Mouse (Mus musculus) heart, postnatal 10 days (tissue): ENCODE data around the gene Gm15446. TPM values are rescaled to one million over a fixed set of nuclear protein-coding genes. Genes with fewer than 3 reads are reported as not detected.
A peak's percentile ranks its signal among the peaks of the same experiment; 100 is the strongest.
"Not testable (repeated sequence)": the region's sequence is repeated elsewhere in the genome, so short reads cannot be mapped to it uniquely, and the experiment has no call there.

ENCODE experiments used
- DNase-seq, 2 experiments: peaks; one replicate each; pipeline ENCODE4 v3.0.0; 2021
- intact Hi-C: fragments of 180-260 bp; cut with DNase I; formaldehyde crosslinking; loops from one replicate; pipeline ENCODE4 v1.15.1; 2025
- total RNA-seq, 2 experiments: library from RNA; stranded (reverse); gene quantifications; 2 replicates each; pipeline ENCODE4 v1.2.3; 2021

Gene Gm15446
- total RNA-seq, result 1 to 10 TPM; 3.4 to 4.9 TPM

DNA sequence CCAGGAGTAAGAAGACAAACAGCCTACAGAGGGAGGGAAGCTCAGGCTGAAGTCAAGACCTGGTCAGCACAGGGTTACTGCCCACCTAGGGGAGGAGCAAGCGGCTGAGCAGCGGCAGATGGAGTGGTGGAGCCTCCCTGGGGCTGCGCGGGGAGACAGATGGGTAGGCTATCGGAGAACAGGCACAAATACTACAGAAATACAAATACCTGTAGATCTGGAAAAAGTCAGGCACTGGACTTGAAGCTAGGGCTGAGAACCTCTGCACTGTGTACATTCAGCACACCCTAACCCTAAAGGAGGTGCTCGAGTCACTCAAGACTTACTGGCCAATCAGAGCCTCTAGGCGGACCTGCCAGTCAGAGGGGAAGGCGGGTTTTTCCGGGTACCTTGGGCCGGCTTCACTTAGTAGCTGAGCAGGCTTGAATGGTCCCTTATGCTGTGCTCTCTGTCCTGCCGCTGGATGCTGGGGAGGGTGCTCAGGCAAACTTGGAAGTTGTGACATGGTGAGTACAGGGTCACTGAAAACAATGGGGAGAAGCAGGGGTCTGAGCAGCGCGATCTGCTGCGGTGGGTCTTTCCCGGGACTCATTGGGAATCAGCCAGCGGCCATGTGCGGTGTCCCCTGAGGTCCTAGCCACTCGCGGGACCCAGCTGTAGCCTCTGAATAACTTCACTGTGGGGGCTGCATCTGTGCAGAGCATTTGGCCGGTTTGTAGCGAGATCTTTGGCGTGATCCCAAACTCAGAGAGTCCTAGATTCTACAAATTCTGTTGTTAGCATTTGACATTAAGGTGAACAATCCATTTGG lies at the start of gene Gm15446:
TSS of gene Gm15446 (plus strand) at position 140 of the 811 bp plus-strand sequence.
- intact Hi-C loops, result loop anchor here (1.0 kb wide), 1 partner anchor 60 kb away; no protein-coding TSS in a partner anchor
- DNase-seq, result peak; percentile 95 to 96

DNA sequence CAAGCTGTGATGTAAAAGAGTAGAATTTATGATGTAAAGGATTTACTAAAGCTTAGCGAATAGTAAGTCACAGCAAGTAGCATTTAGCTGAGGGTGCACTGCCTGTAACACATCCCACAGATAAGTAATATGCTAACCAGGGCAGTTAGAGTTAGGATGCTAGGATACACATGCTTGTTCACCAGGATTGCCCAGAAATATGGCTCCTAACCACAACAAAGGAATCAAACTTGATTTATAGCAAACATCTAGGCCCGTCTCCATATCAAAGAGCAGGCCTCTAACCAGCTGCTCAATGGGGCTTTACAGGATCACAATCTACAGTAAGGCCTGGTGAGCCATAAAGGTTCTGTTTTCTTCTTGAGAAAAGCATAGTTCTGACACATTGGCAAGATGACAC lies 929 bp downstream of the Gm15446 start:
- intact Hi-C loops, result not testable (repeated sequence)
- peak in 1 of 2 experiments; percentile 4 for DNase-seq

DNA sequence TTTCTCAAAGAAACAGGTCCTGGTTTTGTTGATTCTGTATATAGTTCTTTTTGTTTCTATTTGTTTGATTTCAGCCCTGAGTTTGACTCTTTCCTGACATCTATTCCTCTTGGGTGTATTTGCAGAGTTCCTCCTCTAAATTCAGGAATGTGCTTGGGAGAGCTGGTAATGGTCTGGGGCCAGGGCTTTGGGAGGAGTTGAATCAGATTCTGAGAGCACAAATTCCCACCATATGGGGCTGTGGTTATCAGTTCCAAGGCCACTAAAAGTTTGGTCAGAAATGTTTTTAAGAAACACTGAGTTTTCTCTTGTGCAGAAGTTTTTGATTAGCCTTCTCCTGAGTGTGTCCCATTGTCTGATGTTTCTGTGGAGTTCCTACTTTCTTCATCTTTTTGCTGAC lies 1.7 kb downstream of the Gm15446 start:
- DNase-seq, result no peak
- intact Hi-C loops, result no loop called here

DNA sequence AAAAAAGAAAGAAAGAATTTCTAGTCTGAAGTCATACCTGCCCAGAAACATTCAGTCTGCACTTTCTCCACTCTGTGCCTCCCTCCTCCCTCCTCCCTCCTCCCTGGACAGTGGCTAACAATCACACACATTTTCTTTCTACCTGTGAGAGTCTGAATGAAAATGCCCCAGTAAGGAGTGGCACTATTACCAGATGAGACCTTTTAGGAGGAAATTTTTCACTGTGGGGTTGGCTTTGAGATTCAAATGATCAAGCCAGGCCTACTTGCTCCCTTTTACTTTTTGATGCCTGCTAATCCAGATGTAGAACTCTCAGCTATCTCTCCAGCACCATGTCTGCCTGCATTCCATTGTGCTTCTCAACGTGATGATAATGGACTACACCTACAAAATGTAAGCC lies 27.1 kb downstream of the Gm15446 start:
- intact Hi-C loops, result no loop called here
- no peak for DNase-seq

DNA sequence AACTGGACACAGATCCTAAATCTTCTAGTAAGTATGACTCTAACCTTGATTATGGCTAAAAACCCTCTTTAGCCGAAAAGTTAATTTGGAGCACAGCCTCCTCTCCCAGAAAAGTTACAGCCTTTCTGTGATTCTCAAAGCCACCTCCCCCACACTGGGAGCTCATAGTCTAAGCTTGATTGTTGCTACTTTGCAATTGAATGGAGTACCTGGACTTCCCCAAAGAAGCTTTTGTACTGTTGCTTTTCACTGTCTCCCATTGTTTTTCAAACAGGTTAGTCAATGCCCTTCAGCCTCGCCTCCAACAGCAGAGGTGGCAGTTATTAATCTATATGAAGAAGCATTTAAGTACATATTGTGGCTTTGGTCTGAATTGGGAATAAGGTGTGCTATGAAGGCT lies 57.5 kb downstream of the Gm15446 start:
- intact Hi-C loops, result not testable (repeated sequence)

More for the DNA sequence above, 57.5 kb downstream of the Gm15446 start:
- not testable (repeated sequence) for DNase-seq

Other genes with a start within 250 kb of the Gm15446 start
- under 1 TPM; 0.29 to 0.40 TPM for gene 5430403G16Rik, start 232.4 kb upstream of the Gm15446 start, total RNA-seq
- 1 to 10 TPM; 1.7 to 3.5 TPM for gene 4930522L14Rik, start 171.5 kb upstream of the Gm15446 start, total RNA-seq
- gene Zfp932, start 73.1 kb downstream of the Gm15446 start, total RNA-seq, result 10 to 100 TPM in 1 of 2 experiments, 1 to 10 TPM in 1; 7.9 to 10.0 TPM
- 1 to 10 TPM; 1.2 to 5.3 TPM for gene Gm17655, start 149.1 kb downstream of the Gm15446 start, total RNA-seq
- under 1 TPM in 1 of 2 experiments, not detected in 1; 0.07 TPM for gene Gm35315, start 171.0 kb downstream of the Gm15446 start, total RNA-seq
- gene Plcxd1, start 176.6 kb downstream of the Gm15446 start, total RNA-seq, result not detected
- 10 to 100 TPM; 29.8 to 30.1 TPM for gene Gtpbp6, start 184.8 kb downstream of the Gm15446 start, total RNA-seq
- gene Zfp605, start 186.7 kb downstream of the Gm15446 start, total RNA-seq, result 1 to 10 TPM; 3.4 to 3.7 TPM
- 10 to 100 TPM; 21.6 to 22.1 TPM for gene Chfr, start 212.4 kb downstream of the Gm15446 start, total RNA-seq